In the genomic region with DNA sequence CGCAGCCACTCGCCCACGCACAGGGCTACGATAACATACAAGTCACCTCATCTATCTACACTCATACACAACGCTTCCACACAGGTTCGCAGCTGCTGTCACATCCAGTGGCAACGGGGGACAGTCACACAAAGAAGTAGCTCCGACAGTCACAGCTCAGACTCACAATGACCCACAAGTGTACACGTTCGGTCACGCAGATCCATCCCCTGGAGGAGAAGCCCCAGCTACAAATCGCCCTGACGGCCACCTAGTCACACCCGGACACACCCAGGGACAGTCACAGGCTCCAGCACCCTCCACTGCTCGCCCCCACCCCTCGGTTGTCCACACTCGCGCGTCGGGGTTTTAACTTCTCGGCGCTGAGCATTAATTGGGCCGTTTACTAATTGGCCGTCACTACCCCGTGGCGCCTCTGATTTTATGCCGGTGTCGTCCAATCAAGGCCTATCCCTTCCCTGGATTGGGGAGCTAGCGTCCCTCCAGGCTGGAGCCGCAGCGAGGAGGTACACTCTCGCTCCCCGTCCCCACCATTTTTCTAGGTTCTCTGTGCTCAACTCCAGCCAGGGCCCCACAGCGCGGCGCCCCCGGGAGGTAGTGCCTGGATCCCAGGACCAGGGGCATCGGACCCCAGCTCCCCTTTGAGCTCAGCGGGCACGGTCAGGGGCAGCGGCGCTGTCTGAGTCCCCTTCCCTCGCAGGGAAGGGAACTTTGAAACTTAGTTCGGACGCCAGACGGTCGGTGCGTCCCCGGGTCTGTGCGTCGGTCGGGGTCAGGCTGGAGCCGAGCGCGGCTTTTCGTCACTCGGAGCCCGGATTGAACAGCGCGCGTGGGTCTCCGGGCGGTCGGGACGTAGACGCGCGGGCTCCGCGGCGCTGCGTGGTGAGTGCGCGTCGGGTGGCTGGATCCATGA, we compare ENCODE assay signal across 9 mouse cellular contexts. TPM values are rescaled to one million over a fixed set of nuclear protein-coding genes. Genes with fewer than 3 reads are reported as not detected.
DNase-seq lines count a peak whose midpoint lies in the region; ATAC-seq lines count a peak whose summit lies in the region.
"Had no signal": no experiment of that assay in that cellular context is flagged by ENCODE, and none has a peak within 500 bp of the region (broad histone marks: within the 10 kb centered on the region; RNA-seq: fewer than 3 reads in every experiment).

No protein-coding gene starts in this region.

- peak overlapping the region; percentile 50 for H3K4me3 ChIP-seq in kidney, embryonic 14.5 days (ENCODE audit: low read length)
- peak overlapping the region; percentile 67 for H3K4me3 ChIP-seq in forebrain, embryonic 11.5 days (ENCODE audit: low read depth, low read length)
- peak overlapping the region; percentile 63 for H3K4me3 ChIP-seq in midbrain, embryonic 11.5 days (ENCODE audit: low read depth, low read length)

- H3K27ac ChIP-seq in kidney, embryonic 14.5 days (ENCODE audit: low read depth, low read length), result no peak overlapping the region
- H3K27ac ChIP-seq in forebrain, embryonic 11.5 days (ENCODE audit: low read depth, low read length), result peak overlapping the region; percentile 50
- H3K27ac ChIP-seq in midbrain, embryonic 11.5 days (ENCODE audit: low read depth, low read length), result peak overlapping the region; percentile 64

- peaks cover 58% of the 10 kb centered on the region for H3K27me3 ChIP-seq in kidney, embryonic 14.5 days (ENCODE audit: control insufficient read depth, insufficient read depth, low read length)
- peaks cover 6% of the 10 kb centered on the region for H3K27me3 ChIP-seq in forebrain, embryonic 11.5 days (ENCODE audit: control insufficient read depth, insufficient read depth, low read length)
- H3K27me3 ChIP-seq in midbrain, embryonic 11.5 days (ENCODE audit: control insufficient read depth, insufficient read depth, low read length), result no peaks in the 10 kb centered on the region

- no peak for DNase-seq in kidney, postnatal 10 days
- DNase-seq in Muller cell, postnatal 12 days (ENCODE audit: inconsistent ontology term), result peak; percentile 58
- peak; percentile 78 for DNase-seq in forebrain, embryonic 11.5 days (ENCODE audit: low spot score)
- DNase-seq in midbrain, embryonic 11.5 days (ENCODE audit: low spot score, missing footprints), result peak; percentile 96
- DNase-seq in left cerebral cortex, postnatal 14 days (ENCODE audit: low spot score in 2 of 2), result no peak

- peak overlapping the region; percentile 91 for H3K4me2 ChIP-seq in kidney, embryonic 14.5 days (replicated peaks; ENCODE audit: low read depth, low read length)
- peak overlapping the region; percentile 89 for H3K4me2 ChIP-seq in forebrain, embryonic 11.5 days (ENCODE audit: low read depth, low read length, severe bottlenecking)
- H3K4me2 ChIP-seq in midbrain, embryonic 11.5 days, result peak overlapping the region; percentile 90

- WGBS in kidney, embryonic 14.5 days, result 2% methylated on average over 75 of the region's 75 CpGs
- WGBS in forebrain, embryonic 11.5 days, result under 1% methylated on average over 75 of the region's 75 CpGs
- WGBS in midbrain, embryonic 11.5 days, result 1% methylated on average over 75 of the region's 75 CpGs

- intact Hi-C loops in left cerebral cortex, postnatal 14 days (cut with DNase I), result loop anchor here (5.0 kb wide), 1 partner anchor 102 kb away; no protein-coding TSS in a partner anchor

- H3K4me1 ChIP-seq in kidney, embryonic 14.5 days (ENCODE audit: control insufficient read depth, insufficient read depth, low read length), result peaks cover 12% of the 10 kb centered on the region; the same call in 1 of the 2 replicates
- H3K4me1 ChIP-seq in forebrain, embryonic 11.5 days (replicated peaks; ENCODE audit: control insufficient read depth, insufficient read depth, low read length), result peaks cover 19% of the 10 kb centered on the region
- peaks cover 27% of the 10 kb centered on the region for H3K4me1 ChIP-seq in midbrain, embryonic 11.5 days (ENCODE audit: control insufficient read depth, insufficient read depth, low read length)

- H3K9me3 ChIP-seq in kidney, embryonic 14.5 days (ENCODE audit: control insufficient read depth, low read length), result peaks cover 11% of the 10 kb centered on the region; the same call in 1 of the 2 replicates
- no peaks in the 10 kb centered on the region; the same call in 1 of the 2 replicates for H3K9me3 ChIP-seq in forebrain, embryonic 11.5 days (ENCODE audit: control insufficient read depth, low read length)
- H3K9me3 ChIP-seq in midbrain, embryonic 11.5 days (ENCODE audit: control insufficient read depth, low read length), result no peaks in the 10 kb centered on the region; the same call in 1 of the 2 replicates

- H3K36me3 ChIP-seq in kidney, embryonic 14.5 days (ENCODE audit: control insufficient read depth, insufficient read depth, low read length), result no peaks in the 10 kb centered on the region
- no peaks in the 10 kb centered on the region for H3K36me3 ChIP-seq in forebrain, embryonic 11.5 days (ENCODE audit: control insufficient read depth, insufficient read depth, low read length)
- H3K36me3 ChIP-seq in midbrain, embryonic 11.5 days (ENCODE audit: control insufficient read depth, insufficient read depth, low read length), result no peaks in the 10 kb centered on the region

- peak; percentile 16; the same call in 1 of the 2 replicates for ATAC-seq in kidney, embryonic 14.5 days (ENCODE audit: low FRiP score, low TSS enrichment)
- peak; percentile 25 for ATAC-seq in forebrain, embryonic 11.5 days (replicated peaks; ENCODE audit: low FRiP score)
- ATAC-seq in inflammation-experienced regulatory T-cells, adult 6 months, result peak; percentile 5
- ATAC-seq in midbrain, embryonic 11.5 days (ENCODE audit: low FRiP score), result peak; percentile 8
- ATAC-seq in erythroblast, adult 5-6 weeks (replicated peaks; ENCODE audit: low FRiP score, poor library complexity, severe bottlenecking), result no peak

- H3K9ac ChIP-seq in kidney, embryonic 14.5 days (ENCODE audit: low read depth, low read length), result peak overlapping the region; percentile 42
- peak overlapping the region; percentile 80 for H3K9ac ChIP-seq in forebrain, embryonic 11.5 days (ENCODE audit: low read length)
- peak overlapping the region; percentile 87 for H3K9ac ChIP-seq in midbrain, embryonic 11.5 days (ENCODE audit: low read length)

RNA-seq across cellular contexts. Expression of gene Tox2, which starts 1.0 kb away (rescaled TPM):
- 1.2 and 2.9 TPM in 2 replicates for polyA plus RNA-seq in kidney, embryonic 14.5 days (2014; fragmentation: Nextera tagmentation; extraction: Ambion mirVana)
- polyA plus RNA-seq in forebrain, embryonic 11.5 days (2014; fragmentation: Nextera tagmentation; extraction: Ambion mirVana), result 35.0 and 35.5 TPM in 2 replicates
- 10 to 100 TPM; 11.0 to 19.2 (median 13.1) TPM for polyA plus RNA-seq in inflammation-experienced regulatory T-cells, adult 6 months (2017; shearing (Covaris generic))
- polyA plus RNA-seq in midbrain, embryonic 11.5 days (2014; fragmentation: Nextera tagmentation; extraction: Ambion mirVana), result 37.3 and 38.2 TPM in 2 replicates
- total RNA-seq in erythroblast, adult 5-6 weeks (2015; ENCODE audit: low replicate concordance), result not detected in 2 replicates
- not detected in 2 replicates for total RNA-seq in erythroblast, adult 5-6 weeks (2017; ENCODE audit: low replicate concordance)
- total RNA-seq in left cerebral cortex, postnatal 14 days (2021), result 10 to 100 TPM; 22.0 to 27.4 TPM
- total RNA-seq: MEL had no signal

Comparison
In these comparisons a context has a peak if more than half of its experiments do, and no peak if none do; other contexts are left out.
1. DNase-seq: peak in Muller cell, postnatal 12 days (single experiment), forebrain, embryonic 11.5 days (single experiment) and midbrain, embryonic 11.5 days (single experiment); none in kidney, postnatal 10 days (single experiment) and left cerebral cortex, postnatal 14 days (0 of 2).
2. Peak in every context shown above with its lines, with median percentiles within 50 percentile points of each other: H3K4me2 ChIP-seq, H3K4me3 ChIP-seq and H3K9ac ChIP-seq.